Mouse (Mus musculus) adrenal gland, adult 2 months (tissue): ENCODE measurements around the gene Arhgef3. TPM values are rescaled to one million over a fixed set of nuclear protein-coding genes. Genes with fewer than 3 reads are reported as not detected.

Source experiments
- DNase-seq: peaks from one replicate; pipeline ENCODE4 v3.0.0; 2021
- long read RNA-seq: library from polyadenylated mRNA; stranded (forward); transcript quantifications from one replicate; pipeline ENCODE4 v2.0.0, GENCODE M21; 2021
- polyA plus RNA-seq: library from polyadenylated mRNA; depleted of rRNA; stranded (reverse); fragments of >200 nt; gene quantifications from 2 replicates; pipeline ENCODE4 v1.2.3, GENCODE M21; 2012; rRNA removed
- total RNA-seq, 2 experiments: library from RNA; stranded (reverse); gene quantifications; 2 replicates each; pipeline ENCODE4 v1.2.3; 2021

The Arhgef3 gene
- total RNA-seq, result 10 to 100 TPM; 39.8 to 44.1 TPM
- 7.1 and 8.2 TPM in 2 replicates for polyA plus RNA-seq
- long read RNA-seq, transcript Arhgef3-201 (11 exons, 3,585 nt), result major isoform, 8 of 31 reads
- long read RNA-seq, transcript Arhgef3-202 (10 exons, 3,618 nt), result minor isoform, 5 of 31 reads
- long read RNA-seq, partial matches to known transcripts, result 10 of 31 reads
- long read RNA-seq, other reads (novel, unspliced or antisense), result 8 of 31 reads

DNA sequence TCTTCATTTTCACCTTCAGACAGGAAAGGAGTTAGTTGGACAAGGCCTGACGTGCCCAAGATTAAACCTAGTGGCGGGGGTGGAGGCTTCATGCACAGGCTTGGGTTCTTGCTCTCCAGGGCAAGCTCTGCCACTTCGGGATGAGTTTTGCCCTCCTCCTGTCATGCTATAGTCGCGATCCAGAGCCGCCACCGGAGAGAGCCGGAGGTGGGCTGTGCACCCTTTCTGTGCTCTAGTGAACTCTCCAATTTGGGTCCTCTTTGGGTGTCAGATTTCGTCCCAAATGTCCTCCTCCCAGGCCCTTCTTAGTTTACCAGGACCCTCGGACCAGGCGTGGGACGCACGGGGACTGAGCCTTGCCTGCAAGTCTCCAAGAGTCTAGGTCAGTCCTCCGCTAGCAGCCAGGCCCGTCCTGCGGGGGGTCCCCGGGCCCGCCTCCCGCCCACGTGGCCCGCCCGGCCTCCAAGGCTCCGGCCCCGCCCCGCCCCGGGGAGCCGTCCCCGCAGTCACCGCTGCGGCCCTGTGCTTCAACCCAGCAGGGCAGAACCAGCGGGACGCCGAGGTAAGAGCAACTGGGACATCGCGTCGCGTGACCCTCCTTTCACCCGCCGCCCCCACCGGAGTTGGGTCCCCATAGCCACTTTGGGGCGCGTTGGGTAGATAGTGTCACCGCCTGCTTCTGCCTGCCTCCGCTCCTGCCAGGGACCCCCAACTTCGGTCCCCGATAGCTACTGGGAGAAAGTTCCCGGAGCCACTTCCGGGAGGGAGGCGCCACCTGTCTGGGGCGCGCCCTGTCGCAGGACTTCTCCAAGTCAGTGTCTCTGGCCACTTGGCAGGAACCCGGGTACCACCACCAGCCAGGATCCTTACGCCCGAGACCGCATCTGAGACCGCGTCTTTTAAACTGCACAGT is at the start of gene Arhgef3:
Gene Arhgef3 (plus strand): TSS at position 538 of the 913 bp plus-strand sequence.
- DNase-seq, result peak; percentile 90

DNA sequence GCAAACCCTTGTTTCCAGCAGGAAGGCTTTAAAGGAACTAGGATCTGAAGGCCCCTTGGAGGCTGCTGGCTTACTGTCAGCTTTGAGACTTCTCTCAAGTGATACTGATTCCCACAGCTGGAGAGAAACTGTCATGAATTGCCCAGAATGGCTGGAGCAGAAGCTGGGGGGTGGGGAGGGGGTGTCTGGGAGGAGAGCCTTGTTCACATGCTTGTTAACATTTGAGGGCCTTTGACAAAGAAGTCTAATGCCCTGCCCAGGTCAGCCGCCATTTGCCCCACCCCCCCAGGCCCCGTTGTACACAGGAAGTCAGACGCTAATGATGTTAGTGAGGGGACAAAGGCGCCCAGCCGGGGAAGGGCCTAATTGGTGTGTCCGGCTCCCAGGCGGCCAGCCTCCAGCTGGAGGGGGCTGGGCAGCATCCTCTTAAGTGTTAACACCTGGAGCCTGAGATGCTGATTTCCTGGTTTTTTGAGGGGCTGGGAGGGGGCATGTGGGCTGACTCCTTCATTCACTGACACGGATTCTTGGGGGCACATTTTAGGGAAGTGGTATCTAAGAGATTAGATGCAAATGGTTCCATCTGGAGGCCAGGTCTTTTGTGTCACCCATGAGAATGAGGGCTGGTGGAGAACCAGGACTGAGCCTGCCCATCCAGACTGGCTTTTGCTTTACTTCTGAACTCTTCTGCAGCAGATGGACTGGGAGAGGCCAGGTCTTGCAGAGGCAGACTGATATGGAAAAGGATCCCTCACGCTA is 48.3 kb upstream of the Arhgef3 start:
- DNase-seq, result no peak

DNA sequence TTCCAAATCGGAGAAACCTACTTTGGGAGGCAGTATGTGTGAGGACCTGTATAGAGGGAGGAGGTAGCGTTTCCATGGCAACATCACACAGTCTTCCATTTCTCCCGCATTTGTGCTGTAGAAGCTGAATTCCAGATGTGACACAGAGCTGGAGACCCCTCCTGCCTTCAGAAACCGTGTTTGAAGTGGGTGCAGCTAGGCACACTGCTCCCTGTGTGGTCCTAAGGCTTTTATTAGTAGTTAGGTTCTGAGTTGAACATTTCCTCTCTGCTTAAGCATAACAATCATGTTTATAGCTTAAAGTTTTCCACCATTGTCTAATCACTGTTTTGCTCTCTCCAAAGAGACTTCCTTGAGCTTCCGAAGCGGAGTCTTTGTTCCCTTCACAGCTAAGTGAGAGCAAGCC is 46.8 kb upstream of the Arhgef3 start:
- DNase-seq, result no peak

DNA sequence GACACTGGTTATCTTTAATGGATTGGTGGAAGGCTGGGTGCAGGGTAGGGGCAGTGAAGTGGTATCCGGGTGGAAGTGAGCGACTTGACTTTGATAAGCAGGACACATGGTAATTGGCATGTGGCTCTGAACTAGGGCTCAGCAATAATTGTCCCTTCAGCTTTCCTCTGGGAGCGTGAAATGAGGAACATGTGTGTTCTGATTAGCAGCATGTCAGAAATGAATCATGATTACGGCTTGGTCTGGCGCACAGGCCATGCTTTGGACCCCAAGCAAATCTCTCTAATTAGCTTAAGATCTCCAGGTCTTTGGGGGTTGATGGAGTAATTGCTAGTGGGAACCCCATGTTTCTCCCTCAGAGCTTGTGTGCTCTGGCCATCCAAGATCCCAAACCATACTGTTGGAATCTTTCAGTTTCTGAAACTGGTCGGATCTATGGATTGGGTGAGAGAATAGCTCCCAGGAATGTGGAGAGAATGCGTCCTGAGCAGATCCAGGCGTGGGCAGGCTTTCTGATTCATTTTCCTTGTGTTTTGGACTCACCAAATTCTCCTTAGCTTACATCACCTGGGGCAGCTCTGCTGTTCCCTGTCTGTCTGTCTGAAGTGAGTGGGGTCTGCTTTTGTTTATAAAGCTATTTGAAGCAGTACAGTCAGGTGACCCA is 45.1 kb upstream of the Arhgef3 start:
- no peak for DNase-seq

DNA sequence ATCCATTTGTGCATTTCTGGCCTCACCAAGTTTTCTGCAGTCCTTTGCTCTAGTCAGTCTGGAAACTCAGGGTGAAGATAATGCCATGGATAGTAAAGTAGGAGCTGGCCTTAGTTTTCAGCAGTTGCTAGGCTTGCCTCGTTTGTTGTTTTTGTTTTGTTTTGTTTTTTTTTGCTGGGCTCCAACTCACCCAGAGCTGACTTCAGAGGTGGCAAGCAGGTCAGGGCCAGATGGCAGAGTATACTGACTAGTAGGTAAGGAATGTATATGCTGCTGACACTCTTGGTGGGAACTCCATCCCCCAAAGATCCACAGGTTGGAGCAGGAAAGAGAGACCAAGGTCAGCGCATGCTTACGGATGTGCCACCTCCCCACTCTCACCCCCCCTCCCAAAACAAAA is 44.6 kb upstream of the Arhgef3 start:
- peak; percentile 9 for DNase-seq

DNA sequence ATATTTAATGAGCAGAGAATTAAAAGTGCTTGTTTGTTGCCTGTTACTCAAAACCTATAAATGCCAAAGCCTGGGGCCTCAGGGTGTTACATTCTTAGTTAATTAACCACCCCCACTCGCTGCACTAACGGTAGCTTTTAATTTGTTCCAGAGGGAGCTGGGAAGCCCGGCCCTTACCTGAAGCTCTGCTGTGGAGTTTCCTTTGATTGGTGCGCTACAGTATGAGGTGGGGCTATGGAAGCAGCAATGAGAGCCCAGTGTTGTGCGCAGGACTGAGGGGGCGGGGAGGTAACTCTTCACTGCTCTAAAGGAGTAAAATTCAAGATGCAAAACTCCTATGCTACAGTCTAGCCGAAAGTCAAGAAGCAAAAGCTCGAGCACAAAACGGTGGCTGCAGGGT is 43.9 kb upstream of the Arhgef3 start:
- no peak for DNase-seq

DNA sequence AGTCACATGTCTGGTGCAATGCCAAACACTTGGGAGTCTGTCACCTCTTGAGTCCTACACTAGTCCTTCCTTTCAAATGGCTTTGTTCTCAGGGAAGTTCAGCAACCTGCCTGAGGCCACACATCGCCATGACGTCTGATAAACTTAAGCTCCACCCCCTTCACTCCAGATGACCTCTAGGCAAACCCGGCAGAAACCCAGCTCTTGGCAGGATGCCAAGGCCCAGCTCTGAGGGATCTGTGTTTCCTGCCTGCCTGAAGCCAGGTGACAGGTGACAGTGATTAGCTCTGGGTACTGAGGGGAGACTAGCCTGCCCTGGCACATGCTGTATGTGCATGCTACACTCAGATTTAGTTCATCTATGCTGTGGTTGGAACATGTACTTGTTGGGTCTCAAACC is 42.7 kb upstream of the Arhgef3 start:
- DNase-seq, result peak; percentile 13

DNA sequence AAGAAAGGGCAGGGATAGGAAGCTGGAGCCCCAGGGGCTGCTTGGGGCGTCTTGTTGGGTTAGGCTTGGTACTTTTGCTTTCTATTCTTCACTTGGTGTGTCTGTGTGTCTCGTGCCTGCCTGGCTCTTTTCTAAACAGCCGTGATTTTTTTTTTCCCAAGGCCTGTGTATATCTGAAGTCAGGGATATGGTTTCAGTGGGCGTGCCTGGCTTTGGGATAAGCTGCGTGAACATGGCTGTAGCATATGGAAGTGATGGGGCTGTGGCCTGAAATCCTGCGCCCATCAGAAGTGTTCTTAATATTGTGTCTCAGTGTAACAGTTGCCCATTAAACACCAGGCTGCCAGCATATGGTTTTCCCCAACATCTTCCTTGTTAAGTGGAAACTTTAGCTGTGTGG is 39.6 kb upstream of the Arhgef3 start:
- DNase-seq, result no peak

DNA sequence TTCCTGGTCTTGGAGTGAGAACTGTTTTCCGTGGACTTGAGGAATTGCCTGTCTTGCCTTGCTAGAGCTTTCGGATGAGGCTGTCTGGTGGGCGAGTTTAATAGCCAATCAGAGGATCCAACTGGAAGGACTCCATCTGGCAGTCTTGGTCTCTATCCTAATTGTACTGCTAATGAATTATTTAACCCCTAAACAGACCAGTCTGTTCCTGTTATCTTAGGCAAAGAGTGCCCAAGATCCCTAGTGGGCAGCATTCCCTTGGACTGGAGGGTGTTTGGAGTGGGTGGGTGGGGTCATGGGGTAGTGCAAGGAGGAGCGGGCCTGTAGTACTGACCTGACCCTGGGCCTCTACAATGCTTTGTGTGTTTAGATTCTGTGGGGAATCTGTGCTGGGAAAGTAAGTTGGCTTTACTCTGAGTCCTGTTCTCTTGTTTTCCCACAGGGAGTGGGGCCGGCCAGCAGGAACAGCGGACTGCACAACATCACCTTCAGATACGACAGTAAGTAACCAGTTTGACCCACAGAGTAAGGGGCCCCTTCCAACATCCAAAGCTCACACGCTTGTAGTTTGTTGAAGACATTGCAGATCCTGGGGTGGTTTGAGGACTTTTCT is 38.7 kb upstream of the Arhgef3 start:
- DNase-seq, result no peak

DNA sequence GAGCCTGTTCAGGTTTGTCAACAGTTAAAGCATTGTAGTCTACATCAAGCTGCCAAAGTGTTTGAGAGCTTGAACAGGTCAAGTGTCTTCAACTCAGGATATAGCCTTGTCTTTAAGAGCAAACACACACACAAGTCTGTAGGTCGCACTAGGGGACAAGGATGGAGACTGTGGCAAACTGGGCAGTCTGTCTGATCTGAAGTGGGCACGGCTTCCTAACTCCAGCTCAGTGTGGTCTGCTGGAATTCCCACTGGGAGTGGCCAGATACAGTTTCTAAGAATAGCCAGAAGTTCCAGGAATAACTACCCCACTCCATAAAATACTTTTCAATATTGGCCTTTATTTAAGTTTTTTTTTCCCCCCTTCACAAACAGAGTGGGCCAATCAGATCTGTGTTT is 38.2 kb upstream of the Arhgef3 start:
- DNase-seq, result no peak

DNA sequence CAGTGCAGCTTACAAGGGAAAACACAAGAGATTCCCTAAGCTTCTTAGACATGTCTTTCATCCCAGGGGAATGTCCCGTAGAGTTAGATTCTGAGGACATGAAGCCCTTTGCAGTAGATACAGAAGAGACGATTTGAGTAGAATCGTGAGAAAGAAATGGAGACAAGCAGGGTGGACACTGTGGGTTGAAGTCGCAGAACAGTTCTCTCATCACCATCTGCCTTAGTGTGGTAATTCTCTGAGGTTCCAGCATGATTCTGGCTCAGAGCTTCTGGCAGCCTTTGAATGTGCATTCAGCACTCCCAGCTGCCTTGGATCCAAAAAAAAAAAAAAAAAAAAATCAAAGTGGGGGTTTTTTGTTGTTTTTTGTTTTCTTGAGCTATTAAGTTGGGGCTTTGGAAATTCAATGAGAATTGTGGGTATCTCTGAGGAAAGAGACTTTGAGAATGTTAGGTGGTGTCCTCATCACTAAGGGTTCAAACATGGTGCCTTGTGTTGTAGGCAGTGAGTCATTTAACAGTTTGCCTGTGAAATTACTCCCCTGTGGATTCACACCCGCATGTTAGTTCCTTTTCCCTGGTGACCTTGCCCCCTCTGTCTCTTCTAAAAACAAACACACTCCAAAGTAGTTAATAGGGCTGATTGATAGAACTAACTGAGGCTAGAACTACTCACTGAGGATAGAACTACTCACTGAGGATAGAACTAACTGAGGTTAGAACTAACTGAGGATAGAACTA is 33.0 kb upstream of the Arhgef3 start:
- no peak for DNase-seq

DNA sequence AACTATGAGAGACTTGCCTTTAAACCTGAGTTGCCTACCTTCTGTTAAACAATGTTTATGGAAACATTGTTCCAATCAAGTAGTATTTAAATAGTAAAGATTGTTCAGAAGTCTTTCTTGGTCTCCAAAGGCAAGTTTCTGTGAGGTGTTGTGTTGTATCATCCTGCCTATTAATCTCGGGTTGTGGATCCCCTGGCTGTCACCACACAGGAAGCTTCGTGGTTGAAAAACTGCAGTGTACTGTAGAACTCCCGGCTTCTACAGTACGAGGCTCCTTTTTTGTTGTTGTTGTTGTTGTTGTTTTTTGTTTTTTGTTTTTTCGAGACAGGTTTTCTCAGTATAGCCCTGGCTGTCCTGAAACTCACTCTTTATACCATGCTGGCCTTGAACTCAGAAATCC is 29.2 kb upstream of the Arhgef3 start:
- DNase-seq, result no peak

DNA sequence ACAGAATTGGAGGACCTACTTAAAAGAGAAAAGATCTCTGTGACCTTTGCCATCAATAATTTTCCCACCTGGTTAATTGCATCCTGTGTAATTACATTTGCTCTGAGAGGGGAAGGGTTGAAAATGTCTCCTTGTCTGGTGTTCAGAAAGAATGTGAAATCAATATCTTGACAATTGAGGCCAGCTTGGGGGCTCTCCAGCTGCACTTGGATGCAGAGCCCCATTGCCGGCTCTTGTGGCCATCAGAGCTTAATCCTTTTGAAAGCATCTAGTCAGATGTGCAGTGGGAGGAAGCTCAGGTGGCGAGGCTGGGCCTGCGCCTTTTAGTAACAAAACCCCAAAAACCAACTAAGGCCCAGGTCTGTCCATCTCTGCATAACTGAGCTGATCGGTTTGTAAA is 28.7 kb upstream of the Arhgef3 start:
- no peak for DNase-seq

DNA sequence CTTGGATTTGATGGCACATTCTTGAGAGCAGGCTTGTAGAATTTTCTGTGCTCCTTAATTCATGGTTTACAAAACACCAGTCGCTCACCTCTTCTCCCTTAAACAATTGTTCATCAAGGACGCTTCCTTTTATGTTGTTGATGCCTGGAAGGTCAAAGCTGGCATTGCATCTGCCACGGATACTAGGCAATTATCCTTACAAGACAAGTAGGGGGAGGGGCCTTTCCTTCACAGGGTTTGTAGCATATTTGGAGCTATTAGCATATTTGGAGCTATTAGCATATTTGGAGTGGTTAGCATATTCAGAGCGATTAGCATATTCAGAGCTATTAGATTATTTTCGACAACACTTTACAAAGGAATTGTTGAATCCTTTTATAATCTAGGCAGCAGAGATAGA is 20.5 kb upstream of the Arhgef3 start:
- no peak for DNase-seq

DNA sequence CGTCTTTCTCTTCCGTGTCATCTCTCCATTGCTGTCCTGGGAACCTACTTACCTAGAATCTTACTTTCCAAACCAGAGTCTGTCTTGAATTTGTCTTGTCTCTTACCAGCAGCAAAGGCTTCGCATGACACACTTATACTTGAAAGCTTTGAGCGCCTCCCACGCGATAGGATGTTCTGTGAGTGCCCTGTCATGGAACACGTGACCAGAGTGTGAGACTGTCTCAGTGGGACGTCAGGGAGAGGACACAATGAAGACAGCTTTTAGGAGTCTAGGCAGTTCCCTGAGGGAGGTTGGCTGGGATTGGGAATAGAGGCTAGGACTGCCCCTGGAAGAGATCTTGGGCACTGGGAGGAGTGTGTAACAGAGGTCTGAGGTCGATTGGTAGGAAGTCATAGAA is 18.6 kb upstream of the Arhgef3 start:
- no peak for DNase-seq

DNA sequence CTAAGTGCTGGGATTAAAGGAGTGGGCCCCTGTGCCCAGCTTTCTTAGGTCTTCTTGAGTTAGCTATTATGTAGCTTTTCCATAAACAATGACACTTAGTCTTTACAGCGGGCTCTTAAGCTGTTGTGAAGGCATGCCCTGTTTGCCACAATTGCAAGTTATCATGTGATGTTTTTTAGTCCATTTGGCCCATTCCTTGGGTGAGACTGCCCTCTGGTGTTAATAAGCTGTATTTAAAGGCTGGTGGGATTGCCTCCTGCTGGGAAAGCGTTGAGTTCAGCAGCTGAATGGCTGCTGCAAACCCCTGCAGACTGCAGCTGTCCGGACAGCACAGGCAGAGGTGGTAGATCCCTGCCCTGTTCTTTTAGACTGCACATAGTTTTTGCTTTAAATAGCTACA is 17.9 kb upstream of the Arhgef3 start:
- peak; percentile 79 for DNase-seq

DNA sequence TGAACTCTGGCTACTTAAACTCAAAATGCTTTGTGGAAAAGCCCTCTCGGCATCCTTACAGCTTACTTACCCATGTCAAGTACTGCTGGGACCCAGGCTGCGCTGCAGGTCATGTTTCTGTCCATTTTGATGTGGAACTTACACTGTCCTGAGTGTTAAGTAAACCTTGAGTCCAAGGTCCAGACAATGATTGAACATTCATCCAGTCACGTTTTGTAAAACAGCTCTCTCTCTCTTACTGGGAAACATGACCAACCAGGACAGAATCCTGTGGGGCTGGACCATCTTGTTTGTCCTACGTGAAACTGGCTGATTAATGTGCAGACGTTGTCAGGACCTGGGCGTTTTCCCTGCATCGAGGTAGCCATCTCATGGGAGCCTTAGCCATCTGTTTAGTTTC is 13.0 kb upstream of the Arhgef3 start:
- DNase-seq, result no peak

DNA sequence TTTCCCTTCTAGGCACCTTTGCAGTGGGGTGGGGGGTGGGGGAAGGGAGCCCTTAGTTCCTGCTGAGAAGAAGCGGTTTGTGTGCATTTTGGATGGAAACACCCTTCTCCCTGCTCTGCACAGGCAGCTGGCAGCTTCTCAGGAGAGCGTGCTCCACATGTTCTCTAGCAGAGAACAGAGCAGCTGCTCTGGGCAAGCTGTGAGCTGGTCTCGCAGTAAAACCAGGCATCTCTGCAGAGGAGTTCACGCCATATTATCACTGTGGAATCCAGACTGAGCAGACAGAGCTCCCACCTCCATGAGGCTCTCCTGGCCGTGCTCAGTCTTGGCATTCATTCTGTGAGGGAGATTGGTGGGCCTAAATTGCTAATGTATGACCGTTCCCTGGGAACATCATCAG is 12.0 kb upstream of the Arhgef3 start:
- DNase-seq, result no peak

DNA sequence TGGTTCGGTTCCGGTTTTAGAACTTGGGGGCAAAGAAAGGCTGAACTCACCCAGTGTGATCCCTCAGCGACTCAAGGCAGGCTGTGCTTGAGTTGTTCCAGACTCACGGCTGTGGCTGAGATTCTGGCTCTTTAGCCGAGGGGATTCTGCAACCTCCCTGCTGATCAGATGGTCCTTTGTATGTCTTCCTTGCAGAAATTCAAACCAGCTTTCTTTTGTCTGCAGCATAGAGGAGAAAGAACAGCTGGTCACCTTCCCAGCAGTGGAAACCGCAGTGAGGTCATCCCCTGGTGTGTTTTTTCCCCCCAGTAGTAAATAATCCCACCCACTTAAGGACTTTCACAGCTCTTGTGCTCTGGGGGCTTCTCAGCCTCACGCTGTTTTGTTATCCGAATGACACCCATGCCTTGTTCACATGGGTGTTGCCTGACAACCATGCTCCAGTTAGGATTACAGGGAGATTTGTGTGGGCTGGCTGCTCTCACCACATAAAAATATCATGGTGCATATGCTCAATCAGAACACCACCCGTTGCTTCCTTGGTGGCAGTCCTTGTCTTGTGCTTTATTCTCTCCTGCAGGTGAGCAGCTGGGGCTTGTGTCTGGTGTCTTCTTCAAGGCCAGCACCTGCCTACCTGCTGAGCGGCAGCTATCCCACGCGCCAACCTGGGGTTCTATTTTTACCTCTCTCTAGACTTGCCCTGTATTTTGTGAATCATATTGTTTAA is 8.8 kb upstream of the Arhgef3 start:
- no peak for DNase-seq

DNA sequence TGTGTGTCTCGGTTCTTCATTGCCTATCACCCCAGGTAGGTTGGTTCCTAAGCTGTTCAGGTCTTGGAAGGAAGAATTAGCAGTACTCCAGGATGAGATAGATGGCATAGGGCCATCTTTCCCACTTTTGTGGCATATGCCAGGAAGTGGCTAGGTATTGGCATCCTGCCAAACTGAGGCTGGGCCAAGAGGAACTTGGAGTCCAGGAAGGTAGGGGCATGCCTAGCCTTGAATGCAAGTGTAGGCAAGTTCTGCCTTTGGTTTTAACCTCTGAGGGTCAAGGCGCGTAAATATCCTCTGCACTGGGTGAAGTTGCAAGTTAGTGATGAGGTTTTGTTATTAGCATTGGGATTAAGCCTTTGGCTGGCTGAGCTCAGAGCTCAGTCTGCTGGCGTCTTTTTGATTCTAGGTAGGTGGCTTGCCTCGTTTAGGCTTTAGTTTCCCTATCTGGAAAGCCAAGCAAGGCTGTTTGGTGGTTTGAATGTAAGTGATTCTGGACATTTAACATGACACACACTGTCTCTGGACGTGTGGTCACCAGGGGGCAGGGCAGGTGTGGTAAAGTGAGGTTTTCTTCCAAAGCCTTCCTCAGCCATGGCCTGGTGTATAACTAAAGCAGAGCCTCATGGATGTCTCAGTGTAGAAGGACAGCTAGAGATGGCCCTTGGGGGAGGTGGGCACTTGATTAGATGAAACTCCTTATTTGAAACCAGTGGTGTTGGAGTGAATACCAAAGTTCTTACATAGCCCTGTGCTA is 5.8 kb upstream of the Arhgef3 start:
- DNase-seq, result no peak
